Mouse (Mus musculus) megakaryocyte-erythroid progenitor cell, adult 5-6 weeks (primary cell): ENCODE data around the gene Trnp1. TPM values are rescaled to one million over a fixed set of nuclear protein-coding genes. Genes with fewer than 3 reads are reported as not detected.
"Not testable (repeated sequence)": the region's sequence is repeated elsewhere in the genome, so short reads cannot be mapped to it uniquely, and the experiment has no call there.

ENCODE experiments used
- ATAC-seq: replicated peaks from 2 replicates; pipeline ENCODE4 v1.8.0; 2016; ENCODE audit warnings: mild to moderate bottlenecking, inconsistent platforms; ENCODE audit not compliant: severe bottlenecking, poor library complexity, low FRiP score, low TSS enrichment
- total RNA-seq, 2 experiments: library from RNA; stranded (forward) in 1 of 2; stranded (reverse) in 1 of 2; fragments of 200-1000, 215-1000 nt in 1 of 2; fragments of >200 nt in 1 of 2; fragmentation: Nextera tagmentation in 1 of 2; gene quantifications; 2 replicates each; pipeline ENCODE4 v1.2.3; 2014 to 2017

Trnp1 gene
- not detected in 2 replicates for total RNA-seq (2014; fragmentation: Nextera tagmentation)
- 3.9 TPM in 1 of 2 replicates, not detected in the other for total RNA-seq (2017)

DNA sequence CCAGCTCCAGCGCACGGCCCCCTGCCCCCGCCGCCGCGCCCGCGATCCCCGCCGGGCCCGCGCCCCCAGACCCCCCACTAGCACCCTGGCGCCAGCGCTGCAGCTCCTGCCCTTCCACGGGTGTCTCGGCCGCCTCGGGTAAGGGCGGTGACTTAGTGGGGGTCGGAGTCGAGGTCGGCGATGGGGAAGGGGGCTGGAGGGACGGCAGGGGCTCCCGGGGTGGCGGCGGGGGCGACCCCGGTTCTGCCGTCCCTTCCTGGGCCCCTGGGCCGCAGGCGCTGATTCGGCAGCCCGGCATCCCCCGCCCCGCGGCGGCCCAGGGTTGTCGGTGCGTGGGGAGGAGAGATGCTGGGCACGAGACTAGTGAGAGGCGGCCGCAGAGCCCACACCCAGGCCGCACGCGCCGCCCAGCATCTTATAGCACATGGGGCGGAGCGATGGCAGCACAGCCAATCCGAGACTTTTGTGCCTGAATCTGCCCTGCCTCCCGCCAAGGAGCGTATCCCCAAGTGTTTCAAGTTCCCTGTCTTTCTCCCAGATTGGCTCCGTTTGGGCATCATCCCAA is at the start of gene Trnp1:
Gene Trnp1 (minus strand): TSS at position 391 of the 565 bp plus-strand sequence.
- ATAC-seq, result peak; percentile 88

DNA sequence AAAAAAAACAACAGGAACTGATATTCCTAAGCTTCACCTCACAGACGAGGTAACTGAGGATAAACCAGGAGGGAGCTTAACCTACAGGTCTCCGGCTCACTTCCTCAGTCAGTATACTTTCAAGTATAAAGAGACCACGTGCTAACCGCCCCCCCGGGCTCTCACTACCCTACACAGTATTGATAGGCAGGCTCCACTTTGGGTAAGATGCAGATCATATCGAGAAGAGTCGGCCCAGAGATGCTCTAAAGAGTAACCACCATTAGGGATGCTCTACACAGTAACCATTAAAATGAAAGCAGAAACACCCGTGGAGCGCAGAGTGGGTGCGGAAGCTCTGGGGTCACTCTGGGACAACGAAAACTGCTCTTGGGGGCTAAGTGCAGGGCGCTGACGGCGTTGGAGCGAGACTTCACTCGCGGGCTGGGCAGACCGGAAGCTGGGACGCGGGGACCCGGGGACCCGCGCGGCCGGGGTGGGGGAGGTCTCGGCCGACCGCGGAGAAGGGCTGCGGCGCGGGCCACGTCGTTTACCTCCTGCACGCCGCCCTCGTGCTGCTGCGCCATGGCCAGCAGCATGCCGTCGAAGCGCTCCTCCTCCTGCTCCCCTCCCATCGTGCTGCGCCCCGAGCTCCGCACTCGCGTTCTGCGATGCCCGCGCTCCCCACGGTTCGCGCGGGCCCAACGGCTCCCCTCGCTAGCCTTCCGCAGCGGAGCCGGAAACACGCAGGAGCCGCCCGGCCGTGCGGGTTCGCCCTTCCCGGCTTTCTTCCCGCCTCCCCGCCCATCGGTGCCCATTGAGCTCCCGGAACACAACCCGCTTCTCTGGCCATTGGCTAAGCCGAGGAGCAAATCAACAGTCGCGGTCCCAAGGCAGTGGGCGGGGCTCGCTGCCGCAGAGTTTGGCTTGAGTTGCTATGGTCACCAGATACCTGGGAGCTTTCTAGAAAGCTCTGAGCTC is 47.2 kb upstream of the Trnp1 start, which contains the start of gene Nudc:
Gene Nudc (minus strand): TSS at position 725 of the 960 bp plus-strand sequence.
- peak; percentile 99 for ATAC-seq

DNA sequence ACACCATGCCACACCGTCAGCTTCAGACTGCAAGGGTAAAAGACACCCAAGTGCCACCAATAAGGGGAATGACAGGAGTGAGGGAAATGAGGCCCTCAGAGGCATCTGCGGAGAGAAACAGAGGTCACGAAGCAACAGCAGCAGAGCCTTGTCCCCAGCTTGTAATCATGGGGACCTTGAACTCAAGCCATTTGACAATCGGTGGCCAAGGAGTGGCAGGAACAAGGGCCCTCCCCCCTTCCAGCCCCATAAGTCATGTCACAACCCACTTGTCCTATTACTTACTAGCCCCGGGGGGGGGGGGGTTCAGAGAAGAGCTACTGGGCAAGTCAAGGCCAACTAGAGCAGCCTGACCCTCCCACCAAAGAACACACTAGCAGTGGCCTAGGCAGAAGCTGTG is 38.3 kb upstream of the Trnp1 start:
- no peak for ATAC-seq

DNA sequence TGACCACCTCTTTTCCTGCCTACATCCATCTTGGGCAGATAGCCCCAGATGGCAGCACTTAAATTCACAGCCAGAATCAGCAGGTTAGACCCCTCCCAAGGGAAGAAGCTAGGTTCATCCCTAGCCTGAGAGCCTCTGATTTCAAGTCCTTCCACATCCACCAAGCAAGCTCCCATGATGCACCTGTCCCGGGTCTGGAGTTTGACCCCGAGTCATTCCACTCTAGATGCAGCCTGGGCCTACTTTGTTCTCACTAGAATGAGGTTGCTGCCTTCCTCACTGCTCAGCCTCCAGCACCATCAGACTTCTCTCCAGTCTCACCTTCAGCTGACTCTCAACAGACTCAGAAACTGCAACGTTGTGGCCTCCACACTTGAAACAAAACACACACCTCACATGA is 37.7 kb upstream of the Trnp1 start:
- no peak for ATAC-seq

DNA sequence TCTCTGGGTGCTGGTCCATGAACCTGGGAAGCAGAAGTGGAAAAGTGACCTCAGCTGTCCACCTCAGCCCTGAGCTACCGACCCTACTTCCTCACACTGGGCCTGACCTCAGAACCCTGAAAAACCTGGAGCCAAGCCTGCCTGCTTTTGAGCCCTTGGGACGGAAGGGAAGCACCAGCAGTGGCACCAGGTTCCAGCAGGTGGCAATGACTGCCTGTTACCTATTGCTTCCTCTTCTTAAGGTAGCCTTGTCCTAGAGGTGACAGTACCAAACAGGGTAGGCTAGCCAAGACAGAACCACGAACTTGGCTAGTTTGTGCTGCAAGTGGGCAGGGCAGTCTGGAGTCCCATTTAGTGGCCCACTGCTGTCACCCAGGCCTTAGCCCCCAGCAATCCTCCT is 34.4 kb upstream of the Trnp1 start:
- no peak for ATAC-seq

DNA sequence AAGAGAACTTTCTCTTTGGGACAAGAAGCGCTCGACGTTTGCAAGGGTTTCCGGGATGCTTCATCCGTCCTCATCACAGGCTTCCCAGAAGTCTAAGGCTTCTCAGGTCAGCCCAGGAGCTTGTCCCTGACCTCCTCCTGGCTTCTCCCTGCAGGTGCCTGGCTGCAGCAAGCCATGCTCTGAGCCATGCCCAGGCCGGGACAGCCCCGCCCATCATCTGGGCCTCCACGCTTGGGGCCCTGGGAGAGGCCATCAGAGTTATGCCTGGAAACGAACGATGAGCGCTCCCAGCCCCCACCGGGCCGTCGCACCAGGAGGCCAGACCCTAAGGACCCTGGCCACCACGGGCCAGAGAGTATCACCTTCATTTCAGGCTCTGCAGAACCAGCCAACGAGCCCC is 29.4 kb upstream of the Trnp1 start:
- ATAC-seq, result no peak

DNA sequence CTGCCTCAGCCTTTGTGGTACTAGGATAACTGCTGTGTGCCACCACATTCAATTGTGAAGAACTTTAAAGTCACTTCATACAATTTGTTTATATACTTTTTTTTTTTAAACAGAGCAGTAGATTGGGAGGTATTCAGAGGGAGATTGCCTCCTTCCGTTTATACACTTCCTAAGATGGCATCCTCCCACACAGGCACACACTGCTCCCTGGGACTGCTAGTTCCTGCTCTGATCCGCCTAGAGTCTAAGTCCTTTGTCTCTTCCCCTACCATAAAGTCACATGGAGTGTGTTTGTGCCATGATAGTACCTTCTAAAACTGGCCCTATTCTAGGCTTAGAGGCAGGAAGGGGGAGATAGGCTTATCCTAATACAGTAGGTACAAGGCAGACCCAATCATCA is 23.2 kb upstream of the Trnp1 start:
- no peak for ATAC-seq

DNA sequence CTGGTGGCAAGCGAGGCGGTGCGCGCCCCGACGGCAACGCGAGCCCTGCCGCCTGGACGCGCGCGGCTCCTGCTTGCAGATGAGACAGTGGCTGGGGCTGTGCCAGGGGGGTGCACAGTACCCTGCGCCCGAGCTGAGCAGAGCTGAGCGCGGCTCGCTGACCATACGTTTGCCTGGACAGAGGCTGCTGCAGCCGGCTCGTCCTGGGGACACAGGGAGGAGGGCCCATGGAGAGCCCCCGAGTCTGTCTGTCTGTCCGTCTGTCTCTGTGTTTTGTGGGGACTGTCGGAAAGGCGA is 21.0 kb upstream of the Trnp1 start:
- no peak for ATAC-seq

DNA sequence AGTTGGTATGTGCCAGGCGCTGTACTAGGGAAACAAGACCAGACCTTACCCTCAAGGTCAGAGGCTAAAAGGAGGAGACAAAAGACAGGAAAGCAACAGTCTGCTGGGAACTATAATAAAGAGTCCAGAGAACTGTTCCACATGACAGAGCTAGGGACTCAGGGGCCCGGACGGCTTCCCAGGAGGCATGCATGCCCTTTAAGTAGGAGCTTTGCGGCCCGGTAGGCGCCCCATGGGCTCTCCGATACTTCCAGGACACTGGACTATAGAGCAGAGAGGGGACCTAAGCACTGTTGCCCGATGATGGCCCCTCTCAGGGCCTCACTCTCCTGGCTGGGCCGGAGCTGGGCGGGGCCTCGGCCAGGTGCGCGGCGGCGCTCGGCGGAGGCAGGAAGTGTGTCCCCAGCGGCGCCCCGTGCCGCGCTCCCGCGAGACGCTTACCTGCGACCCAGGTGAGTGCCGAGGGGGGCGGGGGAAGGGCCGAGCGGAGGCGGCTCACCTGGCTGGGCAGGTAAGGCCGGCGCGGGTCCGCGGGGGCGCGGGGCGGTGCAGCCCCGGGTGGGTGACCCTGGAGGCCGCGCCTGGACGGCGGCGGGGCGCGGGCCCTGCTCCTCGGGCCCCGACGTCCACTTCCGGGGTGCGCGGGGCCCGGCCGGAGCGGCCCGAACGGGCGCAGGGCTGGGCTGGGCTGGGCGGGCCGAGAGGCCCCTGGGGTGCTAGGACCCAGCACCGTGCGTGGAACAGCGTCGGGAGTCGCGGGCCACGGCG is 20.4 kb upstream of the Trnp1 start, which contains the start of gene Kdf1:
Gene Kdf1 (plus strand): TSS at position 363 of the 768 bp plus-strand sequence.
- ATAC-seq, result no peak

DNA sequence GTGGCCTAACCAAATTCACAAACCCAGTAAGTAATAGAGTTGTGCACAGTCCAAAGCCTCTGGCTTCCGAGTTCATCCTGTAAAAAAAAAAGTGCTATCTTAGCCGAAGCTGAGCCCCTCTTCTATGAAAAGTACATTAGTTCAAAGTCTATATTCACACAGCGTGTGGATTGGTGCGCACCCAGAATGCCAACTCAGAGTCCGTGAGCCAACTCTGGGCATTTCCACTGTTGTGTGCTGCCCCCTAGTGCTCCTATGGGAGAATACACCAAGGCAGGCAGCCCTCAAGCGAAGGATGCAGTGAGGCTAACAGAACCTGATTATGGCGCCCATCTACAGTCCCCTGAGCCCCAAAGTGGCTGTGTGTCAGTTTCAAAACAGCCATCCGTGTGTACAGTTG is 14.6 kb upstream of the Trnp1 start:
- ATAC-seq, result peak; percentile 86

DNA sequence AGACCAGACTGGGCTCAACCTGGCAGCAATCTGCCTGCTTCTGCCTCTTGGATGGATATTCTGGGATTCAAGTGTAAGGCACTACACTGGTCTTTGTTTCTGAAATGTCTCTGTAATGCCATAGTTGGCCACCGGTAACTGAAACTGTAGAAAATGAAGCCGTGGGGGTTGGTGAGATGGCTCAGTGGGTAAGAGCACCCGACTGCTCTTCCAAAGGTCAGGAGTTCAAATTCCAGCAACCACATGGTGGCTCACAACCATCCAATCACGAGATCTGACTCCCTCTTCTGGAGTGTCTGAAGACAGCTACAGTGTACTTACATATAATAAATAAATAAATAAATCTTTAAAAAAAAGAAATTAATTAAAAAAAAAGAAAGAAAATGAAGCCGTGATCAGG is 14.2 kb upstream of the Trnp1 start:
- ATAC-seq, result not testable (repeated sequence)

DNA sequence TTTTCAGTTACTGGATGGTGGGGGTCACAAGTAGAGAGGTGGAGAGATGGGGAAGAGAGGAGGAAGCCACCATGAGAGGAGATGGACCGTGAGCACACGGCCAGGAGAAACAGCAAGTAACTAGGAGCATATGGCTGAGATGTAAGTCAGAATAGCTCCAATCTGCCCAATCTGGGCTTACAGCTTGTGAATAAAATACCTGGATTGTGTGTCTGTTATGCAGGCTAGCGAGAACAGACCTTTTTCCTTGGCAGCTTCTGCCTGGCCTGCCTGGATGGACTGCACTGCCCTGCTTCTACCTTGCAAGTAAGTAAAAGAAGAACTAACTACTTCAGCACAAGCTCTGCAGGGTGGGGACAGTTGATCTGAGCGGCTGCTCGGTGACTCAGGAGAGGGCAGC is 12.7 kb upstream of the Trnp1 start:
- ATAC-seq, result no peak

DNA sequence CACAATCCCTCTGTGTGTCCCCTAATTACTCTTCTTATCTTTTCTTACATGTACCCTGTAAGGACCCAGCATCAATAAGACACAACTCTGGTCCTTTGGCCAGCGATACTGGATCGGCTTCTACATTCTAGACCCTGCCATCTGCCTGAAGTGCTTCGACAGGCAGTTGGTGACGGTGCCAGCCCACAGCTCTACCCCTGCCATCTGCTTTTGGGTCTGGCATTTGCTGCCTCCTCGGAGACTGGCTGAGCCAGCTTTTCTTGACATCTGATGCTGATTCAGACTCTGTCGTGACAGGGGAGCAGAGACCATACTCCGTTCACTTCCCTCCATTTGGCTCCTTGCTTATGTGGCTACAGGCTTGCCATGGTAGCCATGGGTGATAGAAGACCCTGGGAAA is 10.6 kb upstream of the Trnp1 start:
- no peak for ATAC-seq

DNA sequence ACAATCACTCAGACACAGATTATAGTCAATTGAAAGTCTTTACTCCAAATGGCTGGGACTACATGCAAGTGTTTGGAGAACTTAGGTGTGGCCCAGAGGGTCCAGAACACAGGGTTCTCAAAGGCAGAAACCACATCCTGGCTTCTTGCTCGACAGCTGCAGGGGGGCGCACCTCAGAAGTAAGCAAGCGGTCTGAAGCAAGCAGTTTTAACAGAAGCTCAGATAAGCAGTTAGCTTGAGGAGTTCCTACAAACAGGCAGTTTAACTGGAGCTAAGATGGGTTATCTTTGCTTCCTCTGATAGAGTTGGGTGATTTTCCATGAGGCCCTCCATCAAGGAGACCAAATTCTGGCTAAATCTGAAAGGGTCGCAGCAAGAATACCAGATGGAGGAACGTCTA is 8.2 kb upstream of the Trnp1 start:
- peak; percentile 30 for ATAC-seq

DNA sequence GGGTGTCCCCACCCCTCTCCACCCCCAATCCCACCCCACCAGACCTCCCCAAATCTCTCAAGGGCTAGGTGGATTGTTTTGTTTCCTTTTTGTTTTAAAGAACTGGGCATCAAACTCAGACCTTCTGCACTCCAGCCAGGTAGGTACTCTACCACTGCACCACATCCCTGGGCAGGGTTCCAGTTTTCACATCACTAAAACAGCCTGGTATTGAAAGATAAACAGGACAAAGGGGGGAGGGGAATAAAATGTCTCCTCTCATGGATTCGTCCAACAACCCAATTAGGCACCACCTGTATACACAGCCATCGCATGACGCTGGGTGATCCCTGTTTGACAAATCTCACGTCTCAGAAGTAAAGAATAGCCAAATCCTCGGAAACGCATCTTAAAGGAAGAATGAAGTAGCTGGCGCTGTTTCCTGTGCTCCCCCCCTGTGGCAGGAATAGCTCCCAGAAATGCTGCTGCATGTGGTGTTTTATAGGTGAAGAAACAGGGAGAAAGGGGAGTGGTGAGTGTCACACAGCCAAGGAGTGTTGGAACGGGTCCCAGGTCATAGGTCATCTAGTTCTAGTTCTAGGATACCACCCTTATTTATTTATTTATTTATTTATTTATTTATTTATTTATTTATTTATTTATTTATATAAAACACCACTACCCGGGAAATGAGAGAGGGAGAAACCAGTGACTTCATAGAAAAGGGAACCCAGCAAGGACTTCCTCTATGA is 6.6 kb upstream of the Trnp1 start:
- ATAC-seq, result 0 out of 2 replicates have a peak, but pooled peaks have one; percentile 19

DNA sequence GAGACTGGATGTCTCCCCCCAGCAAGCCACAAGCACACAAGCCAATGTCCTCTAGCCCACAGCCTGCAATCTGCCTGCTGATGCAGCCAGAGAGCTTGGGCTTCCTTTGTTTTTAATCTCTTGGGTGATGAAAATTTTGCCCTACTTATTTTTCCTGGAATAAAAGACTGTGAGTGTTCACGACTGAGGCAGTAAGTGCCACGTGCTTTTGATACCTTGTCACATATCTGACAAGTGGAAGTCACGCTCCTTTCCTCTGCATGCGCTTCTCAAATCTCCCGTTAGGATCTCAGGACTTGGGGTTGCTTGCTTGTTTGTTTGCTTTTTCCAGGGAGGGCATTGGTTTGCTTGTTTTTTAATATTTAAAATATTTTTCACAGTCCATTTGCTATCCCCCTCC is 6.0 kb upstream of the Trnp1 start:
- ATAC-seq, result no peak

DNA sequence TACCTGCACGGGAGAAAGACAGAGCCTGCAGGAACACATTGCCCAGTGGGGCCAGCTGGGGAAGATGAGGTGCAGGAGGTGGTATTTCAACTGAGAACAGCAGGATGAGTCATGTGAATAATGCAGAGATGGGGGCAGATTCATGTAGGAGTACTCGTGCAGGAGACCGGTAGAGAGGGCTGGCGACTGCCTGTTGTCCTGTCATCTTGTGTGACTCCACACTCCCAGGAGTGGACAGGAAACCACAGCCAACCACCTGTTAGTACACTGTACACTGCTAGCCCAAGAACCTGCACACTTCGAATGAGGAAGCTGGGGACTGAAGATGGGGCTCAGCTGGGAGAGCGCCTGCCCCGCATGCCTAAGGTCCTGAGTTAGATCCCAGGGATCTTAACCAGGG is 3.2 kb upstream of the Trnp1 start:
- ATAC-seq, result no peak

DNA sequence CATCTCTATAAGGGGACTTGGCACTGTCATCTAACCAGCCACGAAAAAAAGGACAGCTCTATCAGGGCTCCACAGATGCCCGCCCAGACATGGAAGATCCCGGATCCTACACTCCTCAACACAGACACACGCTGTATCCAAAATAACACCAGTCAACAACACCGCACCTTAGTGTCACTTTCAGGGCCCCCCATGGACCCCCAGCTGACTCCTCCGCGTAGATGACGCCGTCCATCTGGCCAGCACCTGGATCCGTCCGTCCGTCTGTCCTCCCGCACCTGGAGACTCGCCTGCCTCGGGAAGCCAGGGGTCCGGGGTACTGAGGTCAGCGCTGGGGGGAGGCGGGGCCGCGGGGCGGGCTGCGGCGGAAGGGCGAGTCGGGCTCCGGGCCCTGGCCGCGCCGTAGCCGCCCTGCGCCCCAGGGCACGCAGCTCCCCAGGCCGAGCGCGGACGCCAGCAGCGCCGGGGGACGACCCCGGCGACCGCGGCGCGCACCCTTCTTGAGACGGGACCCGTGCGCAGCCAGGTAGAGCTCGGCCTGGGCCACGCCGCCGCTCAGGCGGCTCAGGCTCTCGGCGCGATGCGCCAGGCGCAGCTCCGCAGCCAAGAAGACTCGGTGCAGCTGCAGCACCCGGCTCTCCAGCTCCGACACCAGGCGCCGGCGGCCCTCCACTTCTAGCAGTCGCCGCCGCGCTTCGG is 740 bp downstream of the Trnp1 start:
- ATAC-seq, result no peak
